In the genomic region with DNA sequence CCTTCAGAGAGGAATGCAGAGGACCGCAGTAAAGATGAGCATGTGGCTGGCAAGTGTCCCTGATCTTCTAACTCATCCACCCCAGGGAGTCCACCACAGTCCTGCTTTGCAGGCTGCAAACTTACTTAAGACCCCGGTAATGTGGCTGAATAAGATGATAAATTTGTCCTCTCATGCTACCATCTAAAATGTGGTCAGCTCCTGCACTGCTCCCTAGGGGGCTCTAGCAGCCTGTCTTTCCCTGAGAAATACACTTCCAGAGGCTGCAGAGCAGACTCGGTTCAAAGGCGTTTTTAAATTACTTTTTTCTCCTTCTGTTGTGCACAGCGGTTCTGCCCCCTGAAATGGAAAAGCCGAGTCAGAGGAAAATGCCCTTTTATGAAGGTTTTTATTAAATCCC, we compare ENCODE assay signal across 8 mouse cellular contexts. TPM values are rescaled to one million over a fixed set of nuclear protein-coding genes. Genes with fewer than 3 reads are reported as not detected.
DNase-seq lines count a peak whose midpoint lies in the region; ATAC-seq and TF ChIP-seq lines count a peak whose summit lies in the region.

No protein-coding gene starts in this region.

- TF ChIP-seq EP300 in MEL (IDR thresholded peaks at IDR 0.05; ENCODE audit: low read depth in 1 of 2, low read length in 2 of 2), result no peak

- H3K4me3 ChIP-seq in intestine, postnatal 0 days (ENCODE audit: low read depth, low read length), result no peak overlapping the region
- H3K4me3 ChIP-seq in intestine, embryonic 16.5 days (ENCODE audit: low read length), result no peak overlapping the region
- no peak overlapping the region for H3K4me3 ChIP-seq in MEL (ENCODE audit: control insufficient read depth in 1 of 2, insufficient read depth in 1 of 2, low read depth in 2 of 2, low read length in 2 of 2)

- peak; percentile 18 for TF ChIP-seq RAD21 in MEL (IDR thresholded peaks at IDR 0.05; ENCODE audit: low read depth, low read length)

- no peak overlapping the region for H3K9ac ChIP-seq in intestine, postnatal 0 days (ENCODE audit: low read depth, low read length)
- no peak overlapping the region for H3K9ac ChIP-seq in intestine, embryonic 16.5 days (ENCODE audit: low read depth, low read length)
- no peak overlapping the region for H3K9ac ChIP-seq in MEL (ENCODE audit: control insufficient read depth, low read depth, low read length, poor library complexity, severe bottlenecking)

- TF ChIP-seq POLR2A in MEL (IDR thresholded peaks at IDR 0.05; ENCODE audit: control insufficient read depth in 1 of 2, insufficient read depth in 1 of 2, low read depth in 1 of 2, low read length in 2 of 2, poor library complexity in 1 of 2), result no peak

- no peak for DNase-seq in MEL (ENCODE audit: low read depth, low spot score)
- peak; percentile 78 for DNase-seq in brain, adult 2 months (ENCODE audit: low read depth, low spot score)
- DNase-seq in lung, postnatal 36 days, result peak; percentile 38
- no peak for DNase-seq in thymus, adult 18-20 months
- no peak for DNase-seq in T-cell, adult 2 months (ENCODE audit: low spot score)
- DNase-seq in urinary bladder, postnatal 14 days (ENCODE audit: low spot score), result no peak

- no peak overlapping the region for H3K4me2 ChIP-seq in intestine, postnatal 0 days (replicated peaks; ENCODE audit: low read depth)
- no peak overlapping the region for H3K4me2 ChIP-seq in intestine, embryonic 16.5 days (ENCODE audit: low read depth, low read length)

- H3K79me2 ChIP-seq in MEL (ENCODE audit: control insufficient read depth, insufficient read depth, low read length, poor library complexity), result no peaks in the 10 kb centered on the region

- no peaks in the 10 kb centered on the region for H3K4me1 ChIP-seq in intestine, postnatal 0 days (replicated peaks; ENCODE audit: control insufficient read depth, insufficient read depth, low read length)
- H3K4me1 ChIP-seq in intestine, embryonic 16.5 days (ENCODE audit: control insufficient read depth, insufficient read depth, low read length), result peaks cover 3% of the 10 kb centered on the region; the same call in 1 of the 2 replicates
- no peaks in the 10 kb centered on the region for H3K4me1 ChIP-seq in MEL (ENCODE audit: control insufficient read depth in 1 of 2, insufficient read depth in 2 of 2, low read length in 2 of 2)

- TF ChIP-seq CTCF in intestine, postnatal 0 days (IDR thresholded peaks at IDR 0.05; ENCODE audit: low read depth), result peak; percentile 65
- peak in 2 of 3 experiments; percentile 10 to 27; a peak in 2 of 6 replicates for TF ChIP-seq CTCF in MEL (IDR thresholded peaks at IDR 0.05 in 2 of 3, conservative IDR thresholded peaks at IDR 0.05 in 1 of 3; ENCODE audit: control insufficient read depth in 1 of 3, insufficient read depth in 1 of 3, low read depth in 2 of 3, low read length in 3 of 3, poor library complexity in 1 of 3, severe bottlenecking in 1 of 3)

- ATAC-seq in intestine, postnatal 0 days, result no peak
- ATAC-seq in intestine, embryonic 16.5 days, result no peak

- H3K27me3 ChIP-seq in intestine, postnatal 0 days (replicated peaks; ENCODE audit: control insufficient read depth, insufficient read depth, low read length), result no peaks in the 10 kb centered on the region
- H3K27me3 ChIP-seq in intestine, embryonic 16.5 days (replicated peaks; ENCODE audit: control insufficient read depth, insufficient read depth, low read length), result no peaks in the 10 kb centered on the region
- no peaks in the 10 kb centered on the region for H3K27me3 ChIP-seq in MEL (ENCODE audit: control insufficient read depth in 1 of 2, insufficient read depth in 2 of 2, low read length in 2 of 2)

- H3K27ac ChIP-seq in intestine, postnatal 0 days (ENCODE audit: low read depth, low read length), result no peak overlapping the region
- no peak overlapping the region for H3K27ac ChIP-seq in intestine, embryonic 16.5 days (ENCODE audit: low read length)
- H3K27ac ChIP-seq in MEL (ENCODE audit: control insufficient read depth, low read depth, low read length), result no peak overlapping the region

- H3K9me3 ChIP-seq in intestine, postnatal 0 days (ENCODE audit: control insufficient read depth), result no peaks in the 10 kb centered on the region
- no peaks in the 10 kb centered on the region for H3K9me3 ChIP-seq in intestine, embryonic 16.5 days (ENCODE audit: control insufficient read depth, low read length)
- H3K9me3 ChIP-seq in MEL (replicated peaks; ENCODE audit: insufficient read depth, low read length), result no peaks in the 10 kb centered on the region

- WGBS in intestine, postnatal 0 days, result 25% methylated on average over 6 of the region's 6 CpGs
- WGBS in intestine, embryonic 16.5 days, result 17% methylated on average over 6 of the region's 6 CpGs

- H3K36me3 ChIP-seq in intestine, postnatal 0 days (ENCODE audit: control insufficient read depth, insufficient read depth), result no peaks in the 10 kb centered on the region
- H3K36me3 ChIP-seq in intestine, embryonic 16.5 days (ENCODE audit: control insufficient read depth, insufficient read depth, low read length), result no peaks in the 10 kb centered on the region
- no peaks in the 10 kb centered on the region for H3K36me3 ChIP-seq in MEL (ENCODE audit: control insufficient read depth in 1 of 2, insufficient read depth in 2 of 2, low read length in 2 of 2)

TF ChIP-seq in MEL, 35 proteins besides CTCF, POLR2A, EP300 and RAD21:
- TF ChIP-seq BHLHE40 (IDR thresholded peaks at IDR 0.05; ENCODE audit: borderline replicate concordance, low read depth, low read length) (no peak), MAX (IDR thresholded peaks at IDR 0.05; ENCODE audit: low read length) (no peak)

RNA-seq across cellular contexts. Expression of a gene that starts 4.0 kb away (rescaled TPM):
- 0.07 TPM in 1 of 2 replicates, not detected in the other for polyA plus RNA-seq in intestine, postnatal 0 days (2015; fragmentation: Nextera tagmentation; extraction: Ambion mirVana)
- 0.17 and 0.45 TPM in 2 replicates for polyA plus RNA-seq in intestine, embryonic 16.5 days (2015; fragmentation: Nextera tagmentation; extraction: Ambion mirVana)
- not detected in 2 replicates for total RNA-seq in MEL (2012; rRNA removed)
- not detected for polyA plus RNA-seq in MEL (2012; ENCODE audit: insufficient read depth in 1 of 2, insufficient read length in 2 of 2, low read depth in 1 of 2, low replicate concordance in 2 of 2, missing spikeins in 1 of 2)

RNA-seq across cellular contexts. Expression of a gene that starts 19.1 kb away (rescaled TPM):
- polyA plus RNA-seq in intestine, postnatal 0 days (2015; fragmentation: Nextera tagmentation; extraction: Ambion mirVana), result 17.3 and 19.1 TPM in 2 replicates
- 33.1 and 33.7 TPM in 2 replicates for polyA plus RNA-seq in intestine, embryonic 16.5 days (2015; fragmentation: Nextera tagmentation; extraction: Ambion mirVana)
- total RNA-seq in MEL (2012; rRNA removed), result 16.7 and 18.8 TPM in 2 replicates
- 10 to 100 TPM in 1 of 2 experiments, not detected in 1; 21.5 TPM for polyA plus RNA-seq in MEL (2012; ENCODE audit: insufficient read depth in 1 of 2, insufficient read length in 2 of 2, low read depth in 1 of 2, low replicate concordance in 2 of 2, missing spikeins in 1 of 2)

RNA-seq across cellular contexts. Expression of a gene that starts 19.2 kb away (rescaled TPM):
- polyA plus RNA-seq in intestine, postnatal 0 days (2015; fragmentation: Nextera tagmentation; extraction: Ambion mirVana), result 6.9 and 7.0 TPM in 2 replicates
- 12.6 and 14.6 TPM in 2 replicates for polyA plus RNA-seq in intestine, embryonic 16.5 days (2015; fragmentation: Nextera tagmentation; extraction: Ambion mirVana)
- total RNA-seq in MEL (2012; rRNA removed), result 16.3 and 20.8 TPM in 2 replicates
- polyA plus RNA-seq in MEL (2012; ENCODE audit: insufficient read depth in 1 of 2, insufficient read length in 2 of 2, low read depth in 1 of 2, low replicate concordance in 2 of 2, missing spikeins in 1 of 2), result 10 to 100 TPM in 1 of 2 experiments, not detected in 1; 18.0 TPM

Comparison
In these comparisons a context has a peak if more than half of its experiments do, and no peak if none do; other contexts are left out.
1. DNase-seq: peak in brain, adult 2 months (single experiment) and lung, postnatal 36 days (single experiment); none in MEL (single experiment), thymus, adult 18-20 months (0 of 2), T-cell, adult 2 months (single experiment) and urinary bladder, postnatal 14 days (single experiment).